Mouse (Mus musculus) stomach, embryonic 14.5 days (tissue): ENCODE data around the gene Papola. TPM values are rescaled to one million over a fixed set of nuclear protein-coding genes. Genes with fewer than 3 reads are reported as not detected.

Experiments used
- ATAC-seq: fragments of 200-750 bp; cut with Nextera tagmentation; 2 replicates; pipeline ENCODE4 v1.8.0; 2017; ENCODE audit warnings: low read depth, moderate TSS enrichment; ENCODE audit not compliant: insufficient number of reproducible peaks, insufficient read depth, low FRiP score
- H3K27ac ChIP-seq: fragments of 300-500 bp; sonication (generic); 2 replicates; pipeline ENCODE4 v1.5.1; 2014; ENCODE audit warnings: mild to moderate bottlenecking, low read length, moderate library complexity, mixed read lengths
- H3K27me3 ChIP-seq: fragments of 300-500 bp; sonication (generic); 2 replicates; pipeline ENCODE4 v1.6.1; 2014; ENCODE audit warnings: low read length, control low read depth, mixed read lengths; ENCODE audit not compliant: control insufficient read depth, insufficient read depth
- H3K36me3 ChIP-seq: fragments of 300-500 bp; sonication (generic); 2 replicates; pipeline ENCODE4 v1.6.1; 2014; ENCODE audit warnings: mild to moderate bottlenecking, control low read depth, low read length, moderate library complexity, mixed read lengths; ENCODE audit not compliant: control insufficient read depth, insufficient read depth
- H3K4me1 ChIP-seq: fragments of 300-500 bp; sonication (generic); 2 replicates; pipeline ENCODE4 v1.6.1; 2014; ENCODE audit warnings: low read length, control low read depth, mixed read lengths; ENCODE audit not compliant: control insufficient read depth, insufficient read depth
- H3K4me2 ChIP-seq: fragments of 300-500 bp; sonication (generic); replicated peaks from 2 replicates; pipeline ENCODE4 v1.6.1; 2014; ENCODE audit warnings: low read depth, low read length, control low read depth
- H3K4me3 ChIP-seq: fragments of 300-500 bp; sonication (generic); 2 replicates; pipeline ENCODE4 v1.5.1; 2014; ENCODE audit warnings: low read depth, low read length, control low read depth
- H3K9ac ChIP-seq: fragments of 300-500 bp; sonication (generic); replicated peaks from 2 replicates; pipeline ENCODE4 v1.6.1; 2014; ENCODE audit warnings: low read depth, mild to moderate bottlenecking, control low read depth, low read length, moderate library complexity, mixed read lengths
- H3K9me3 ChIP-seq: fragments of 300-500 bp; sonication (generic); 2 replicates; pipeline ENCODE4 v1.6.1; 2016; ENCODE audit warnings: low read depth, low read length, control low read depth; ENCODE audit not compliant: control insufficient read depth
- WGBS: fragments of 180-500 bp; shearing (Covaris S2); extraction: QIAGEN DNeasy Blood & Tissue Kit; methylation state at CpG from one replicate; pipeline ENCODE4 v1.1.7; 2014; 5-methylcytosine and 5-hydroxymethylcytosine counted together
- polyA plus RNA-seq: library from polyadenylated mRNA; unstranded; fragments of >200 nt; fragmentation: Nextera tagmentation; extraction: Ambion mirVana; gene quantifications from 2 replicates; pipeline ENCODE4 v1.2.1, GENCODE M21; 2014

Papola gene
- polyA plus RNA-seq, 1 experiment from 2014 or later, result 173 TPM

- no peak overlapping the region for H3K27ac ChIP-seq
- H3K27me3 ChIP-seq, result no peaks in the 10 kb centered on the region
- H3K9me3 ChIP-seq, result no peaks in the 10 kb centered on the region
- H3K4me2 ChIP-seq, result no peak overlapping the region
- no peaks in the 10 kb centered on the region for H3K4me1 ChIP-seq
- H3K9ac ChIP-seq, result no peak overlapping the region
- peaks cover 88% of the 10 kb centered on the region for H3K36me3 ChIP-seq
- H3K4me3 ChIP-seq, result no peak overlapping the region
- no peak for ATAC-seq
- WGBS, result 75% methylated on average over 6 of the region's 6 CpGs
These were observed 26.1 kb downstream of the Papola start for GRCm38 (mm10) chr12:105810608-105811007.

GRCm38 (mm10) chr12:105813957-105814356, 29.5 kb downstream of the Papola start:
- Histone ChIP-seq H3K36me3 (peaks cover 74% of the 10 kb centered on the region), H3K4me2 (no peak overlapping the region)
- no peak for ATAC-seq

GRCm38 (mm10) chr12:105823472-105823871, 39.0 kb downstream of the Papola start:
- ATAC-seq, result no peak
- Histone ChIP-seq H3K4me2 (no peak overlapping the region), H3K9me3 (no peaks in the 10 kb centered on the region), H3K27ac (no peak overlapping the region), H3K27me3 (no peaks in the 10 kb centered on the region), H3K4me1 (no peaks in the 10 kb centered on the region), H3K36me3 (peaks cover 79% of the 10 kb centered on the region), H3K9ac (no peak overlapping the region), H3K4me3 (no peak overlapping the region)
- WGBS, result 84% methylated on average over 4 of the region's 4 CpGs

More at GRCm38 (mm10) chr12:105813957-105814356, 29.5 kb downstream of the Papola start:
- Histone ChIP-seq H3K4me1 (no peaks in the 10 kb centered on the region), H3K9me3 (no peaks in the 10 kb centered on the region), H3K27me3 (no peaks in the 10 kb centered on the region), H3K4me3 (no peak overlapping the region), H3K27ac (no peak overlapping the region), H3K9ac (no peak overlapping the region)
- WGBS, result 90% methylated on average over 6 of the region's 6 CpGs

GRCm38 (mm10) chr12:105824743-105825142, 40.2 kb downstream of the Papola start:
- H3K4me1 ChIP-seq, result no peaks in the 10 kb centered on the region
- no peak overlapping the region for H3K4me2 ChIP-seq
- no peaks in the 10 kb centered on the region for H3K27me3 ChIP-seq
- H3K27ac ChIP-seq, result no peak overlapping the region
- no peaks in the 10 kb centered on the region for H3K9me3 ChIP-seq
- 86% methylated on average over 8 of the region's 8 CpGs for WGBS
- ATAC-seq, result no peak
- no peak overlapping the region for H3K4me3 ChIP-seq
- peaks cover 86% of the 10 kb centered on the region for H3K36me3 ChIP-seq
- H3K9ac ChIP-seq, result no peak overlapping the region

- Histone ChIP-seq H3K27me3 (no peaks in the 10 kb centered on the region), H3K4me1 (no peaks in the 10 kb centered on the region), H3K9me3 (no peaks in the 10 kb centered on the region), H3K9ac (no peak overlapping the region), H3K4me3 (no peak overlapping the region), H3K4me2 (no peak overlapping the region), H3K36me3 (peaks cover 88% of the 10 kb centered on the region), H3K27ac (no peak overlapping the region)
- no peak for ATAC-seq
- 94% methylated on average over 4 of the region's 4 CpGs for WGBS
These were observed 40.8 kb downstream of the Papola start for GRCm38 (mm10) chr12:105825266-105825665.

- no peak overlapping the region for H3K9ac ChIP-seq
- 85% methylated on average over 6 of the region's 6 CpGs for WGBS
- peaks cover 77% of the 10 kb centered on the region for H3K36me3 ChIP-seq
- no peak for ATAC-seq
- no peak overlapping the region for H3K4me3 ChIP-seq
- H3K27ac ChIP-seq, result no peak overlapping the region
- H3K27me3 ChIP-seq, result no peaks in the 10 kb centered on the region
- H3K4me1 ChIP-seq, result no peaks in the 10 kb centered on the region
- no peak overlapping the region for H3K4me2 ChIP-seq
- H3K9me3 ChIP-seq, result no peaks in the 10 kb centered on the region
These were observed 48.0 kb downstream of the Papola start for GRCm38 (mm10) chr12:105832541-105832940.

GRCm38 (mm10) chr12:105834926-105835325, 50.4 kb downstream of the Papola start:
- Histone ChIP-seq H3K4me2 (no peak overlapping the region), H3K27me3 (no peaks in the 10 kb centered on the region), H3K9me3 (no peaks in the 10 kb centered on the region), H3K9ac (no peak overlapping the region), H3K4me3 (no peak overlapping the region), H3K36me3 (peaks cover 61% of the 10 kb centered on the region), H3K4me1 (no peaks in the 10 kb centered on the region), H3K27ac (no peak overlapping the region)
- ATAC-seq, result no peak
- 65% methylated on average over 6 of the region's 6 CpGs for whole genome bisulfite sequencing

- peaks cover 59% of the 10 kb centered on the region for H3K36me3 ChIP-seq
- no peak overlapping the region for H3K4me2 ChIP-seq
- no peak for ATAC-seq
- H3K4me3 ChIP-seq, result no peak overlapping the region
- H3K27ac ChIP-seq, result no peak overlapping the region
- no peaks in the 10 kb centered on the region for H3K4me1 ChIP-seq
- H3K27me3 ChIP-seq, result no peaks in the 10 kb centered on the region
- 71% methylated on average over 6 of the region's 6 CpGs for WGBS
- no peak overlapping the region for H3K9ac ChIP-seq
- H3K9me3 ChIP-seq, result no peaks in the 10 kb centered on the region
These were observed 51.1 kb downstream of the Papola start for GRCm38 (mm10) chr12:105835571-105835970.

- Histone ChIP-seq H3K4me2 (no peak overlapping the region), H3K27me3 (no peaks in the 10 kb centered on the region), H3K4me1 (no peaks in the 10 kb centered on the region), H3K9ac (no peak overlapping the region), H3K4me3 (no peak overlapping the region), H3K36me3 (peaks cover 58% of the 10 kb centered on the region), H3K9me3 (no peaks in the 10 kb centered on the region), H3K27ac (no peak overlapping the region)
- 79% methylated on average over 2 of the region's 2 CpGs for WGBS
- no peak for ATAC-seq
These were observed 51.7 kb downstream of the Papola start for GRCm38 (mm10) chr12:105836196-105836595.
